Mouse (Mus musculus): ENCODE results near the gene Prss53. TPM values are rescaled to one million over a fixed set of nuclear protein-coding genes. Genes with fewer than 3 reads are reported as not detected.

Prss53 gene
- polyA plus RNA-seq, 1 experiment from 2014 or later: 0.22 TPM

- Histone ChIP-seq H3K4me3 (ENCODE audit: low read depth, low read length) (no peak overlapping the region), H3K36me3 (replicated peaks; ENCODE audit: control insufficient read depth, insufficient read depth, low read depth, low read length) (no peaks in the 10 kb centered on the region; the same call in none of the 2 replicates), H3K4me1 (ENCODE audit: control insufficient read depth, insufficient read depth, low read length) (no peaks in the 10 kb centered on the region), H3K4me2 (ENCODE audit: low read depth, low read length) (no peak overlapping the region), H3K27ac (replicated peaks; ENCODE audit: low read depth, low read length) (no peak overlapping the region), H3K27me3 (ENCODE audit: control insufficient read depth, insufficient read depth, low read length) (no peaks in the 10 kb centered on the region), H3K9ac (replicated peaks; ENCODE audit: low read length) (no peak overlapping the region), H3K9me3 (replicated peaks; ENCODE audit: control insufficient read depth, low read length) (no peaks in the 10 kb centered on the region)
- DNase-seq (ENCODE audit: low spot score): no peak
- no peak for ATAC-seq (replicated peaks; ENCODE audit: insufficient number of reproducible peaks, low FRiP score, low TSS enrichment, low read depth)
- WGBS: 82% methylated on average over 6 of the region's 6 CpGs
Observed at GRCm38 (mm10) chr7:127922451-127923275, 31.9 kb upstream of the Prss53 start.

- no peak overlapping the region for H3K27ac ChIP-seq (replicated peaks; ENCODE audit: low read depth, low read length)
- no peaks in the 10 kb centered on the region; the same call in none of the 2 replicates for H3K36me3 ChIP-seq (replicated peaks; ENCODE audit: control insufficient read depth, insufficient read depth, low read depth, low read length)
- H3K27me3 ChIP-seq (ENCODE audit: control insufficient read depth, insufficient read depth, low read length): no peaks in the 10 kb centered on the region
- peak; percentile 47 for DNase-seq (ENCODE audit: low spot score)
- 68% methylated on average over 8 of the region's 8 CpGs for WGBS
- ATAC-seq (replicated peaks; ENCODE audit: insufficient number of reproducible peaks, low FRiP score, low TSS enrichment, low read depth): no peak
- H3K9me3 ChIP-seq (replicated peaks; ENCODE audit: control insufficient read depth, low read length): no peaks in the 10 kb centered on the region
- H3K4me1 ChIP-seq (ENCODE audit: control insufficient read depth, insufficient read depth, low read length): no peaks in the 10 kb centered on the region
- H3K9ac ChIP-seq (replicated peaks; ENCODE audit: low read length): no peak overlapping the region
- H3K4me3 ChIP-seq (ENCODE audit: low read depth, low read length): no peak overlapping the region
- no peak overlapping the region for H3K4me2 ChIP-seq (ENCODE audit: low read depth, low read length)
Observed at GRCm38 (mm10) chr7:127921516-127921915, 30.7 kb upstream of the Prss53 start.

GRCm38 (mm10) chr7:127919290-127919689 is 28.5 kb upstream of the Prss53 start:
- 75% methylated on average over 7 of the region's 7 CpGs for WGBS
- Histone ChIP-seq H3K27ac (replicated peaks; ENCODE audit: low read depth, low read length) (no peak overlapping the region), H3K4me3 (ENCODE audit: low read depth, low read length) (no peak overlapping the region), H3K9me3 (replicated peaks; ENCODE audit: control insufficient read depth, low read length) (no peaks in the 10 kb centered on the region), H3K4me2 (ENCODE audit: low read depth, low read length) (no peak overlapping the region), H3K9ac (replicated peaks; ENCODE audit: low read length) (no peak overlapping the region), H3K36me3 (replicated peaks; ENCODE audit: control insufficient read depth, insufficient read depth, low read depth, low read length) (peaks cover 4% of the 10 kb centered on the region), H3K27me3 (ENCODE audit: control insufficient read depth, insufficient read depth, low read length) (no peaks in the 10 kb centered on the region), H3K4me1 (ENCODE audit: control insufficient read depth, insufficient read depth, low read length) (no peaks in the 10 kb centered on the region)
- DNase-seq (ENCODE audit: low spot score) (no peak), ATAC-seq (replicated peaks; ENCODE audit: insufficient number of reproducible peaks, low FRiP score, low TSS enrichment, low read depth) (no peak)

GRCm38 (mm10) chr7:127918203-127918602 is 27.4 kb upstream of the Prss53 start:
- no peaks in the 10 kb centered on the region for H3K4me1 ChIP-seq (ENCODE audit: control insufficient read depth, insufficient read depth, low read length)
- DNase-seq (ENCODE audit: low spot score) (peak; percentile 52), ATAC-seq (replicated peaks; ENCODE audit: insufficient number of reproducible peaks, low FRiP score, low TSS enrichment, low read depth) (no peak)
- no peak overlapping the region for H3K4me3 ChIP-seq (ENCODE audit: low read depth, low read length)
- H3K4me2 ChIP-seq (ENCODE audit: low read depth, low read length): no peak overlapping the region
- 46% methylated on average over 3 of the region's 3 CpGs for WGBS
- H3K27ac ChIP-seq (replicated peaks; ENCODE audit: low read depth, low read length): no peak overlapping the region
- peaks cover 4% of the 10 kb centered on the region for H3K36me3 ChIP-seq (replicated peaks; ENCODE audit: control insufficient read depth, insufficient read depth, low read depth, low read length)
- no peak overlapping the region for H3K9ac ChIP-seq (replicated peaks; ENCODE audit: low read length)
- H3K9me3 ChIP-seq (replicated peaks; ENCODE audit: control insufficient read depth, low read length): no peaks in the 10 kb centered on the region
- no peaks in the 10 kb centered on the region for H3K27me3 ChIP-seq (ENCODE audit: control insufficient read depth, insufficient read depth, low read length)

- no peak for ATAC-seq (replicated peaks; ENCODE audit: insufficient number of reproducible peaks, low FRiP score, low TSS enrichment, low read depth)
- Histone ChIP-seq H3K4me2 (ENCODE audit: low read depth, low read length) (no peak overlapping the region), H3K36me3 (replicated peaks; ENCODE audit: control insufficient read depth, insufficient read depth, low read depth, low read length) (peaks cover 4% of the 10 kb centered on the region)
Observed at GRCm38 (mm10) chr7:127915293-127915692, 24.5 kb upstream of the Prss53 start.

GRCm38 (mm10) chr7:127912938-127913337 is 22.2 kb upstream of the Prss53 start:
- Histone ChIP-seq H3K9ac (replicated peaks; ENCODE audit: low read length) (peak overlapping the region; percentile 77), H3K4me2 (ENCODE audit: low read depth, low read length) (peak overlapping the region; percentile 71), H3K36me3 (replicated peaks; ENCODE audit: control insufficient read depth, insufficient read depth, low read depth, low read length) (peaks cover 13% of the 10 kb centered on the region), H3K27me3 (ENCODE audit: control insufficient read depth, insufficient read depth, low read length) (no peaks in the 10 kb centered on the region), H3K4me3 (ENCODE audit: low read depth, low read length) (peak overlapping the region; percentile 96), H3K9me3 (replicated peaks; ENCODE audit: control insufficient read depth, low read length) (no peaks in the 10 kb centered on the region), H3K4me1 (ENCODE audit: control insufficient read depth, insufficient read depth, low read length) (no peaks in the 10 kb centered on the region), H3K27ac (replicated peaks; ENCODE audit: low read depth, low read length) (no peak overlapping the region)
- no peak for DNase-seq (ENCODE audit: low spot score)
- 26% methylated on average over 4 of the region's 4 CpGs for WGBS
- no peak for ATAC-seq (replicated peaks; ENCODE audit: insufficient number of reproducible peaks, low FRiP score, low TSS enrichment, low read depth)

More at GRCm38 (mm10) chr7:127915293-127915692, 24.5 kb upstream of the Prss53 start:
- DNase-seq (ENCODE audit: low spot score): no peak
- no peak overlapping the region for H3K27ac ChIP-seq (replicated peaks; ENCODE audit: low read depth, low read length)
- H3K9me3 ChIP-seq (replicated peaks; ENCODE audit: control insufficient read depth, low read length): no peaks in the 10 kb centered on the region
- H3K9ac ChIP-seq (replicated peaks; ENCODE audit: low read length): no peak overlapping the region
- H3K27me3 ChIP-seq (ENCODE audit: control insufficient read depth, insufficient read depth, low read length): no peaks in the 10 kb centered on the region
- H3K4me3 ChIP-seq (ENCODE audit: low read depth, low read length): no peak overlapping the region
- WGBS: 90% methylated on average over 12 of the region's 12 CpGs
- no peaks in the 10 kb centered on the region for H3K4me1 ChIP-seq (ENCODE audit: control insufficient read depth, insufficient read depth, low read length)

- Histone ChIP-seq H3K4me3 (ENCODE audit: low read depth, low read length) (peak within 1 kb of the TSS; percentile 96), H3K4me2 (ENCODE audit: low read depth, low read length) (peak within 1 kb of the TSS; percentile 71), H3K27me3 (ENCODE audit: control insufficient read depth, insufficient read depth, low read length) (no peaks in the 10 kb centered on the region), H3K9ac (replicated peaks; ENCODE audit: low read length) (peak within 1 kb of the TSS; percentile 77), H3K4me1 (ENCODE audit: control insufficient read depth, insufficient read depth, low read length) (no peaks in the 10 kb centered on the region), H3K27ac (replicated peaks; ENCODE audit: low read depth, low read length) (peak within 1 kb of the TSS; percentile 73), H3K36me3 (replicated peaks; ENCODE audit: control insufficient read depth, insufficient read depth, low read depth, low read length) (peaks cover 18% of the 10 kb centered on the region), H3K9me3 (replicated peaks; ENCODE audit: control insufficient read depth, low read length) (no peaks in the 10 kb centered on the region)
- WGBS: 1% methylated on average over 40 of the region's 40 CpGs
- peak; percentile 95 for DNase-seq (ENCODE audit: low spot score)
- peak; percentile 89 for ATAC-seq (replicated peaks; ENCODE audit: insufficient number of reproducible peaks, low FRiP score, low TSS enrichment, low read depth)
Observed at GRCm38 (mm10) chr7:127912190-127912871, 21.6 kb upstream of the Prss53 start, which contains the start of gene Kat8. TSS of gene Kat8 (plus strand) at chr7:127912516.

GRCm38 (mm10) chr7:127908656-127909055 is 17.9 kb upstream of the Prss53 start:
- Histone ChIP-seq H3K9ac (replicated peaks; ENCODE audit: low read length) (no peak overlapping the region), H3K4me1 (ENCODE audit: control insufficient read depth, insufficient read depth, low read length) (no peaks in the 10 kb centered on the region), H3K9me3 (replicated peaks; ENCODE audit: control insufficient read depth, low read length) (no peaks in the 10 kb centered on the region), H3K4me3 (ENCODE audit: low read depth, low read length) (no peak overlapping the region), H3K27me3 (ENCODE audit: control insufficient read depth, insufficient read depth, low read length) (no peaks in the 10 kb centered on the region), H3K4me2 (ENCODE audit: low read depth, low read length) (no peak overlapping the region), H3K36me3 (replicated peaks; ENCODE audit: control insufficient read depth, insufficient read depth, low read depth, low read length) (peaks cover 13% of the 10 kb centered on the region), H3K27ac (replicated peaks; ENCODE audit: low read depth, low read length) (no peak overlapping the region)
- DNase-seq (ENCODE audit: low spot score) (no peak), ATAC-seq (replicated peaks; ENCODE audit: insufficient number of reproducible peaks, low FRiP score, low TSS enrichment, low read depth) (no peak)
- WGBS: 80% methylated on average over 4 of the region's 4 CpGs
